Mouse (Mus musculus): Measurements from ENCODE around the gene Rpl26. TPM values are rescaled to one million over a fixed set of nuclear protein-coding genes. Genes with fewer than 3 reads are reported as not detected.

Gene Rpl26
- 3,156 TPM for total RNA-seq (2023)

DNA sequence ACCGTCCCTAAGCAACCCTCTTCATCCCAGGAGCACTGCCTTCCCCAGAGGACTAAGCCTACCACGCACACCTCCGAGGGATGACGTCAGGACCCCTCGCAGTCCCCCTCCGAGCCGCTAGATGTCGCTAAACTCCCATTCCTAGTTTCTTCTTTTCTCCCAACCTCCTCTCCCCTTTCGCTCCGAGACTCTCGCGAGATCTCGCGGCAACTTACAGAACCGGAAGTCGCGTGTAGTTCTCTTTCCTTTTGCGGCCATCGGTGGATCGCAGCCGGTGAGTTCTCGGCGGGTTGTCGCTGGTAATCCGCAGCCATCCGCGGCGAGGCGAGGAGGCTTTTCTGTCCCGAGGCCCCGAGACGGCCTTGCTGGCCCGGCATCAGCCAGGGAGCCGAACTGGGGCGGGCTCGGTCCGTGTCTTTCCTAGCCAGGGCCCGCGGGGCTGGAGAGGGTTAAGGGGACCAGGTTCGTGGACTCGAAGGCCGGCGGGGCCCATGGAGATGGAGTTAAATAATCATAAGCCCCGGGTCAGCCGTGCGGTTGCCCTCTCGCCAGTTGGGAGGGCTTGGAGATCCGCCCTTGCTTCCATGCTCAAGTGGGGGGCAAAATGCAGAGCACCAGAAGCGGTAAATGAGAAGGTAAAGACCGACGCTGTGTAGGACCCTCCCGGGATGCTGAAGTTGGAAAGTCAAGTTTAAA is at the start of gene Rpl26:
Gene Rpl26, plus strand, starts transcription at position 233 of the 696 bp plus-strand sequence.

DNA sequence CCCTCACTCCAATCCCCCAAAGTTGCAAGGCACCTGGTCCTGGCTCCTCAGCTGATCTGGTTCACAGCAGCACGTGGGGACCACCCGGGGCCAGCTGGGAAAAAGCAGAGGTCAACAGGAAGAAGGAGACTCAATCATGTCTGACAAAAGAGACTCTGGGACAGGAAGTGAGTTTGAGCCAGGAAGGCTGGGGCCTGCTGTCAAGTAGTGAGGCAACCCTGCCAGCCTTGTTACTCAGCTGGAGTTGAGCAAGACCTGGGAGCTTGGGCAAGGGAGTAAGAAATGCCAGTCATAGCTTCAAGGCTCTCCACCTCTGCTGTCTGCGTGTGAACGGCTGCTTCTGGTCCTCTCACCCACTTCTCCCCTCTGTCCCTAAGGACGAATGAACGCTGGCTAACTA is 29.6 kb upstream of the Rpl26 start, which contains the start of gene Ndel1:
Gene Ndel1, minus strand, starts transcription at position 111 of the 400 bp plus-strand sequence.

DNA sequence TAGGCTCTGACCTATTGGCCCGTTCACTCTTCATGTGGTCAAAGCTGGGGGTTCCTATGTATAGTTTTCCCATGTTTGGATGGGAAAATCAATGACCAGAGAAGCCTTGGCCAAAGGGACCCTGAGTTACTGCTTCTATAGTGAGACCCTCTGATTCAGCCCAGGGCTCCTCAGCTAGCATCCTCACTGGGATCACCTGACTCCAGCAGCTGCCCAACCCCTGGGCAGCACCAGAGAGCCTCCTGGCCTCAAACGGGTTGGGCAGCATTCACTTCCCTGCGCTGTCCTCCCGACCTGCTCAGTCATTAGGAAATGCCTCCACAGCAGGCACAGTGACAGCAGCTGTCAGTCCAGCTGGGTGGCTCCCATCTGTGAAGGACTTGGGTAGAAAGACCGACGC is 13.1 kb upstream of the Rpl26 start, which contains the start of gene Rnf222:
Gene Rnf222, plus strand, starts transcription at position 301 of the 400 bp plus-strand sequence.

DNA sequence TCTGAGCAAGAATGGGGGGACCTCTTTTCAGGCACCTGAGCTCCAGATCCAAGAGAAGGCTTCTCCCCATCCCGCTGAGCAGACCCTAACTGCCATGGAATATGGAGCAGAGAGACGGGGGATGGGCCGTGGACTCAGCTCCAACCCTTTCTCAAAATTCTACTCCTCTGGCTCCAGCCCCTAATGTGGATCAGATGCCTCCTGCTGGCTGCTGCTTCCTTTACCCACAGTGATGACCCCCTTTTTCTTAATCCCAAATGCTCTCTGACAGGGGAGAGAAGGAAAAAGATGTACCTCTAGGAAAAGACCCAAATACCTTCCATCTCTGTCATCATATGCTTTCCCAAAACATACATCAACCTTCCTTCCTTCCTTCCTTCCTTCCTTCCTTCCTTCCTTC is 25.6 kb downstream of the Rpl26 start, which contains the start of gene Odf4:
Gene Odf4, minus strand, starts transcription at position 101 of the 400 bp plus-strand sequence.

Other genes starting within 250 kb of the Rpl26 start
- gene Myh10, start 210.0 kb upstream of the Rpl26 start, total RNA-seq (2023), result 1.5 TPM
- gene Ndel1, start 29.7 kb upstream of the Rpl26 start, total RNA-seq (2023), result 74.7 TPM
- gene Rnf222, start 13.0 kb upstream of the Rpl26 start, total RNA-seq (2023), result not detected
- gene Odf4, start 25.5 kb downstream of the Rpl26 start, total RNA-seq (2023), result not detected
- gene Arhgef15, start 55.9 kb downstream of the Rpl26 start, total RNA-seq (2023), result not detected
- gene Slc25a35, start 66.5 kb downstream of the Rpl26 start, total RNA-seq (2023), result 1.9 TPM
- gene Rangrf, start 73.6 kb downstream of the Rpl26 start, total RNA-seq (2023), result 10.7 TPM
- 28.8 TPM for gene Pfas, start 106.9 kb downstream of the Rpl26 start, total RNA-seq (2023)
- 22.0 TPM for gene Ctc1, start 114.3 kb downstream of the Rpl26 start, total RNA-seq (2023)
- 1.1 TPM for gene Aurkb, start 144.1 kb downstream of the Rpl26 start, total RNA-seq (2023)
- gene Borcs6, start 158.1 kb downstream of the Rpl26 start, total RNA-seq (2023), result 10.6 TPM
- gene Tmem107, start 169.2 kb downstream of the Rpl26 start, total RNA-seq (2023), result 3.6 TPM
- gene Vamp2, start 186.9 kb downstream of the Rpl26 start, total RNA-seq (2023), result 328 TPM
- gene Per1, start 193.6 kb downstream of the Rpl26 start, total RNA-seq (2023), result 415 TPM
- not detected for gene Hes7, start 218.8 kb downstream of the Rpl26 start, total RNA-seq (2023)
- gene 9130213A22Rik, start 221.0 kb downstream of the Rpl26 start, total RNA-seq (2023), result not detected
- 0.40 TPM for gene Aloxe3, start 224.3 kb downstream of the Rpl26 start, total RNA-seq (2023)